Mouse (Mus musculus): ENCODE data around the gene Als2. TPM values are rescaled to one million over a fixed set of nuclear protein-coding genes. Genes with fewer than 3 reads are reported as not detected.
A peak's percentile ranks its signal among the peaks of the same experiment; 100 is the strongest.

Gene Als2
- polyA plus RNA-seq, 1 experiment from 2014 or later = 23.5 TPM

- H3K9ac ChIP-seq (ENCODE audit: low read depth, low read length) = no peak overlapping the region
Measured at GRCm38 (mm10) chr1:59163918-59164317, 73.1 kb downstream of the Als2 start.

GRCm38 (mm10) chr1:59163030-59163461 lies 74.0 kb downstream of the Als2 start, which contains the start of gene Mpp4:
Gene Mpp4 (minus strand): TSS chr1:59163389.
- no peaks in the 10 kb centered on the region for H3K27me3 ChIP-seq (ENCODE audit: control insufficient read depth, insufficient read depth, low read depth, low read length)
- no peak within 1 kb of the TSS for H3K4me3 ChIP-seq (ENCODE audit: low read depth, low read length)
- H3K4me2 ChIP-seq (ENCODE audit: low read length) = no peak within 1 kb of the TSS
- no peaks in the 10 kb centered on the region for H3K9me3 ChIP-seq (replicated peaks; ENCODE audit: control insufficient read depth, low read length, poor library complexity, severe bottlenecking)
- H3K4me1 ChIP-seq (ENCODE audit: control insufficient read depth, insufficient read depth, low read length) = no peaks in the 10 kb centered on the region
- WGBS = 26% methylated on average over 12 of the region's 12 CpGs
- H3K27ac ChIP-seq (ENCODE audit: low read length) = peak within 1 kb of the TSS; percentile 28; the same call in 1 of the 2 replicates
- peaks cover 15% of the 10 kb centered on the region for H3K36me3 ChIP-seq (ENCODE audit: control insufficient read depth, insufficient read depth, low read length)
- ATAC-seq = peak; percentile 27; the same call in 1 of the 2 replicates
- H3K9ac ChIP-seq (ENCODE audit: low read depth, low read length) = no peak within 1 kb of the TSS

More at GRCm38 (mm10) chr1:59163918-59164317, 73.1 kb downstream of the Als2 start:
- Histone ChIP-seq H3K27ac (ENCODE audit: low read length) (0 out of 2 replicates have a peak overlapping the region, but pooled peaks have one; percentile 28), H3K9me3 (replicated peaks; ENCODE audit: control insufficient read depth, low read length, poor library complexity, severe bottlenecking) (no peaks in the 10 kb centered on the region), H3K4me3 (ENCODE audit: low read depth, low read length) (no peak overlapping the region), H3K36me3 (ENCODE audit: control insufficient read depth, insufficient read depth, low read length) (peaks cover 17% of the 10 kb centered on the region), H3K27me3 (ENCODE audit: control insufficient read depth, insufficient read depth, low read depth, low read length) (no peaks in the 10 kb centered on the region), H3K4me2 (ENCODE audit: low read length) (no peak overlapping the region), H3K4me1 (ENCODE audit: control insufficient read depth, insufficient read depth, low read length) (no peaks in the 10 kb centered on the region)
- ATAC-seq = peak; percentile 64
- 22% methylated on average over 5 of the region's 5 CpGs for WGBS

DNA sequence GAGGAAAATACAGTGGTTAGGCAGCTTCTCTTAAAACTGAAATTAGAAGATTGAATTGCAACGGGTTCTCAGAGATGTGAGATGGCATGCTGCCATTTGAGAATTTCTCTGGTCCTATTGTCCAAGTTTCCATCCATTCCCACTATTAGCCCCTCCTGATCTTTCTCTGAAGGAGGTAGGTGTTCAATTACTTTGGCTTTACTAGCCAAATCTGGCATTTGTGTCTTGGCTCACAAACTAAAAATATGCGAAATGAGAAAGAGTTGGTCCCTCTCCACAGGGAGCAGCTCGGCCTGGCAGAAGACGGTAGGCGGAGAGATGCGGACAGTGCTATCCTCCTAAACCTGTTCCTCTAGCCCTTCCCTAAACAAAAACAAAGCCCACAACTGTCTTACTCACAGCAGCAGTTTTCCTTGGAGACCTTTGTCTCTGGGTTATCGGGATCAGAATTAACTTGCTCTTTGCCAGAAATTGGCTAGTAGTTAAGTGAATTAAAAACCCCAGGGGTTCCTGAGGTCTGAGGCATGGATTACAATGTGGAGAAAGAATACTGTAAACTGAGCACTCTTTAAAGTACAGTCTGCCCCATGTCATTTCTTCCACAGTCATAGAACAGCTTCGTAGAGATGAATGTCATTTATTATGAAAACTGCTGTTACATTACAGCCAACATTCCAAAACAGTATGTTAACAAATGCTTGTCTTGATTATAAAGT lies 74.6 kb downstream of the Als2 start:
- Histone ChIP-seq H3K9ac (ENCODE audit: low read depth, low read length) (no peak overlapping the region), H3K4me1 (ENCODE audit: control insufficient read depth, insufficient read depth, low read length) (no peaks in the 10 kb centered on the region), H3K4me3 (ENCODE audit: low read depth, low read length) (no peak overlapping the region), H3K27ac (ENCODE audit: low read length) (no peak overlapping the region), H3K27me3 (ENCODE audit: control insufficient read depth, insufficient read depth, low read depth, low read length) (no peaks in the 10 kb centered on the region), H3K36me3 (ENCODE audit: control insufficient read depth, insufficient read depth, low read length) (peaks cover 9% of the 10 kb centered on the region), H3K9me3 (replicated peaks; ENCODE audit: control insufficient read depth, low read length, poor library complexity, severe bottlenecking) (no peaks in the 10 kb centered on the region), H3K4me2 (ENCODE audit: low read length) (no peak overlapping the region)
- no peak for ATAC-seq
- WGBS = 29% methylated on average over 8 of the region's 8 CpGs

GRCm38 (mm10) chr1:59161396-59161795 lies 75.6 kb downstream of the Als2 start:
- H3K27ac ChIP-seq (ENCODE audit: low read length) = no peak overlapping the region
- H3K36me3 ChIP-seq (ENCODE audit: control insufficient read depth, insufficient read depth, low read length) = peaks cover 4% of the 10 kb centered on the region
- ATAC-seq = no peak
- no peak overlapping the region for H3K4me2 ChIP-seq (ENCODE audit: low read length)
- no peaks in the 10 kb centered on the region for H3K4me1 ChIP-seq (ENCODE audit: control insufficient read depth, insufficient read depth, low read length)
- no peaks in the 10 kb centered on the region for H3K9me3 ChIP-seq (replicated peaks; ENCODE audit: control insufficient read depth, low read length, poor library complexity, severe bottlenecking)
- 63% methylated on average over 6 of the region's 6 CpGs for WGBS
- H3K4me3 ChIP-seq (ENCODE audit: low read depth, low read length) = no peak overlapping the region
- H3K27me3 ChIP-seq (ENCODE audit: control insufficient read depth, insufficient read depth, low read depth, low read length) = no peaks in the 10 kb centered on the region
- H3K9ac ChIP-seq (ENCODE audit: low read depth, low read length) = no peak overlapping the region

GRCm38 (mm10) chr1:59160871-59161270 lies 76.2 kb downstream of the Als2 start:
- WGBS = 86% methylated on average over 6 of the region's 6 CpGs
- no peak overlapping the region for H3K4me2 ChIP-seq (ENCODE audit: low read length)
- H3K4me3 ChIP-seq (ENCODE audit: low read depth, low read length) = no peak overlapping the region
- H3K27ac ChIP-seq (ENCODE audit: low read length) = no peak overlapping the region
- peaks cover 4% of the 10 kb centered on the region for H3K36me3 ChIP-seq (ENCODE audit: control insufficient read depth, insufficient read depth, low read length)
- no peaks in the 10 kb centered on the region for H3K27me3 ChIP-seq (ENCODE audit: control insufficient read depth, insufficient read depth, low read depth, low read length)
- no peaks in the 10 kb centered on the region for H3K4me1 ChIP-seq (ENCODE audit: control insufficient read depth, insufficient read depth, low read length)
- H3K9ac ChIP-seq (ENCODE audit: low read depth, low read length) = no peak overlapping the region
- H3K9me3 ChIP-seq (replicated peaks; ENCODE audit: control insufficient read depth, low read length, poor library complexity, severe bottlenecking) = no peaks in the 10 kb centered on the region
- no peak for ATAC-seq

DNA sequence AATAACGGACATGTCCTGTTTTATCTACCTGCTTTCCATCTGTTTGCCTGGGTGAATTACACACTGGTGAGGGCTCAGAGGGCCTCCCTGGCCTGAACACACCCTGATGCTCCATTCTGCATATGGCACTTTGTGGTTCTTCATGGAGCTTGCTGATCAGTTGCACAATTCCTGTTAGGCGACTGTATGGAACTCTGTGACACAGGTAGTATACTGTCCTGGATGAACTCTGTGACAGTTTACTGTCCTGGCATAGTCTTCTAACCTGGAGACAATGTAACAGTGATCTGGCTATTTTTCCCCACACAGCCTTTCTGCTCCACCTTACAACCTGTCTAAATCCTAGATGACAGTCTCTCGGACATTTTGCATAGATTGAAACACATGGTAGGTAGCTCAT lies 77.9 kb downstream of the Als2 start:
- no peak overlapping the region for H3K4me3 ChIP-seq (ENCODE audit: low read depth, low read length)
- H3K36me3 ChIP-seq (ENCODE audit: control insufficient read depth, insufficient read depth, low read length) = peaks cover 4% of the 10 kb centered on the region
- no peak for ATAC-seq
- H3K4me1 ChIP-seq (ENCODE audit: control insufficient read depth, insufficient read depth, low read length) = no peaks in the 10 kb centered on the region
- H3K27me3 ChIP-seq (ENCODE audit: control insufficient read depth, insufficient read depth, low read depth, low read length) = no peaks in the 10 kb centered on the region
- 89% methylated on average over 3 of the region's 3 CpGs for WGBS
- no peaks in the 10 kb centered on the region for H3K9me3 ChIP-seq (replicated peaks; ENCODE audit: control insufficient read depth, low read length, poor library complexity, severe bottlenecking)
- H3K4me2 ChIP-seq (ENCODE audit: low read length) = no peak overlapping the region
- H3K9ac ChIP-seq (ENCODE audit: low read depth, low read length) = no peak overlapping the region
- no peak overlapping the region for H3K27ac ChIP-seq (ENCODE audit: low read length)

DNA sequence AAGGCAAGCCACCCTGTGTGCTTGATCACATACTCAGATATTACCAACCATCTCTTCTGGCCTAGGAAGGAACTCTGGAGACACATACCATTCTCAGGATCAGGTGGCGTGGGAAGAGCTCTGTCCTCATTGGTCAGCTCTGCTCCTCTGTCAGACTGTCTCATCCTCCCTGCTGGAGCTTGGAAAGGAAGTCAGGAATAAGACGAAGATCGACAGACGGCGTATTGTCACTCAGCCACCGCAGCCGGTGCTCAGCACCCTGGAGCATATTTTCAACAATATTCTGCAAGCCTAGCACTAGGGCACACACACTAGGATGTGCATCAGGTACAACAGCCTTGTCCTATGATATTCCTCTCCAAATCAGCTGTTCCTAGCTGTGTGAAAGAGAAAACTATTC lies 78.5 kb downstream of the Als2 start:
- Histone ChIP-seq H3K36me3 (ENCODE audit: control insufficient read depth, insufficient read depth, low read length) (peaks cover 4% of the 10 kb centered on the region), H3K4me1 (ENCODE audit: control insufficient read depth, insufficient read depth, low read length) (no peaks in the 10 kb centered on the region), H3K27ac (ENCODE audit: low read length) (no peak overlapping the region), H3K27me3 (ENCODE audit: control insufficient read depth, insufficient read depth, low read depth, low read length) (no peaks in the 10 kb centered on the region), H3K4me3 (ENCODE audit: low read depth, low read length) (no peak overlapping the region), H3K4me2 (ENCODE audit: low read length) (no peak overlapping the region), H3K9me3 (replicated peaks; ENCODE audit: control insufficient read depth, low read length, poor library complexity, severe bottlenecking) (no peaks in the 10 kb centered on the region), H3K9ac (ENCODE audit: low read depth, low read length) (no peak overlapping the region)
- WGBS = 85% methylated on average over 7 of the region's 7 CpGs
- no peak for ATAC-seq

GRCm38 (mm10) chr1:59157846-59158245 lies 79.2 kb downstream of the Als2 start:
- Histone ChIP-seq H3K4me1 (ENCODE audit: control insufficient read depth, insufficient read depth, low read length) (no peaks in the 10 kb centered on the region), H3K36me3 (ENCODE audit: control insufficient read depth, insufficient read depth, low read length) (peaks cover under 1% of the 10 kb centered on the region; the same call in 1 of the 2 replicates), H3K27me3 (ENCODE audit: control insufficient read depth, insufficient read depth, low read depth, low read length) (no peaks in the 10 kb centered on the region), H3K4me2 (ENCODE audit: low read length) (no peak overlapping the region), H3K9me3 (replicated peaks; ENCODE audit: control insufficient read depth, low read length, poor library complexity, severe bottlenecking) (no peaks in the 10 kb centered on the region), H3K4me3 (ENCODE audit: low read depth, low read length) (no peak overlapping the region), H3K27ac (ENCODE audit: low read length) (no peak overlapping the region), H3K9ac (ENCODE audit: low read depth, low read length) (no peak overlapping the region)
- ATAC-seq = no peak
- WGBS = 91% methylated on average over 4 of the region's 4 CpGs

DNA sequence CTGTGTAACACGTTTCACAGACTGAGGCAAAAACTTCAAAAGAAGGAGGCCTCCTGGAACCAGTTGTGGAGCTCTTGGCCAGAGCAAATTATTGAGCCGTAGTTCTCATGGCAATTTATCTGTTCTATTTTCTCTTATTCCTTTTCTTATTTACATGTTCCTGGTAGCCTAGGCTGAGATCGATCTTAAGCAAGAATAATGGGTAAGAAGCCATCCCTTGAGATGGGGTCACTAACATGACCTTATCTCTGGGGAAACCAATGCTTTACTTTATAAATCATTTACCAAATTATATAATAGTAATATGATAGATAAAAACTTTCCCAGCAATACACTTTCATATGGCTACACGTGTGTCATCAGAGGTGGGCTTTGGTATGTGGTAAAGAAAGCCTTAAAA lies 84.7 kb downstream of the Als2 start:
- no peak overlapping the region for H3K27ac ChIP-seq (ENCODE audit: low read length)
- ATAC-seq = no peak
- H3K9ac ChIP-seq (ENCODE audit: low read depth, low read length) = no peak overlapping the region
- no peaks in the 10 kb centered on the region for H3K36me3 ChIP-seq (ENCODE audit: control insufficient read depth, insufficient read depth, low read length)
- no peaks in the 10 kb centered on the region for H3K9me3 ChIP-seq (replicated peaks; ENCODE audit: control insufficient read depth, low read length, poor library complexity, severe bottlenecking)
- no peak overlapping the region for H3K4me3 ChIP-seq (ENCODE audit: low read depth, low read length)
- H3K27me3 ChIP-seq (ENCODE audit: control insufficient read depth, insufficient read depth, low read depth, low read length) = no peaks in the 10 kb centered on the region
- no peak overlapping the region for H3K4me2 ChIP-seq (ENCODE audit: low read length)
- 71% methylated on average over 4 of the region's 4 CpGs for WGBS
- H3K4me1 ChIP-seq (ENCODE audit: control insufficient read depth, insufficient read depth, low read length) = no peaks in the 10 kb centered on the region

All from midbrain, embryonic 16.5 days (tissue).